Mouse (Mus musculus): ENCODE measurements around the gene Ece1. TPM values are rescaled to one million over a fixed set of nuclear protein-coding genes. Genes with fewer than 3 reads are reported as not detected.

Ece1 gene
- polyA plus RNA-seq, 1 experiment from 2014 or later, result 28.6 TPM

DNA sequence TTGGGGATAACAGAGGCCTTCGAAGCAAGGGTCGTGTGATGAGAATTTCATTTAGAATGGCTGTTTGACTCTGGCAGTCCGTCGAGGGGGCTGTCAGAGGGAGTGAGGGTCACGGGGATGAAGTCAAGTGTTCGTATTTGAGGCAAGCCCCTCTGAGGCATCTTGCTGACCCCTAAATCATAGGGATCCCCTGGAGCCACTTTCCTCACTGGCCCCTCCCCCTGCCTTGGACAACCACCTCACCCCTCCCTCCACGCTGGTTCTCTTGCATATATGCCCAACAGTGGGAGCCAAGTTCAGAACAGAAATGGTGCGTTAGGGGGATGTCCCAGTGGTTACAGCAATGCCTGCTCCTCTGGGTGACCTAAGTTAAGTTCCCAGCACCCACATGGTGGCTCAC is 49.6 kb downstream of the Ece1 start:
- H3K4me3 ChIP-seq, result no peak overlapping the region

GRCm38 (mm10) chr4:137912768-137913305 is 50.8 kb downstream of the Ece1 start:
- Histone ChIP-seq H3K27ac (peak overlapping the region; percentile 75), H3K36me3 (replicated peaks) (0 out of 2 replicates have a peak, but pooled peaks cover 6% of the 10 kb centered on the region), H3K4me3 (peak overlapping the region; percentile 62), H3K9me3 (peaks cover 4% of the 10 kb centered on the region; the same call in 1 of the 2 replicates), H3K27me3 (ENCODE audit: poor library complexity, severe bottlenecking) (peaks cover 26% of the 10 kb centered on the region), H3K4me1 (peaks cover 43% of the 10 kb centered on the region)
- no peak for DNase-seq (ENCODE audit: extremely low spot score, low spot score)
- WGBS, result 57% methylated on average over 13 of the region's 13 CpGs

More for the DNA sequence above, 49.6 kb downstream of the Ece1 start:
- WGBS, result 86% methylated on average over 8 of the region's 8 CpGs
- no peak for DNase-seq (ENCODE audit: extremely low spot score, low spot score)
- peaks cover 26% of the 10 kb centered on the region for H3K27me3 ChIP-seq (ENCODE audit: poor library complexity, severe bottlenecking)
- 0 out of 2 replicates have a peak, but pooled peaks cover 6% of the 10 kb centered on the region for H3K36me3 ChIP-seq (replicated peaks)
- H3K9me3 ChIP-seq, result peaks cover 4% of the 10 kb centered on the region; the same call in 1 of the 2 replicates
- no peak overlapping the region for H3K27ac ChIP-seq
- peaks cover 36% of the 10 kb centered on the region for H3K4me1 ChIP-seq

DNA sequence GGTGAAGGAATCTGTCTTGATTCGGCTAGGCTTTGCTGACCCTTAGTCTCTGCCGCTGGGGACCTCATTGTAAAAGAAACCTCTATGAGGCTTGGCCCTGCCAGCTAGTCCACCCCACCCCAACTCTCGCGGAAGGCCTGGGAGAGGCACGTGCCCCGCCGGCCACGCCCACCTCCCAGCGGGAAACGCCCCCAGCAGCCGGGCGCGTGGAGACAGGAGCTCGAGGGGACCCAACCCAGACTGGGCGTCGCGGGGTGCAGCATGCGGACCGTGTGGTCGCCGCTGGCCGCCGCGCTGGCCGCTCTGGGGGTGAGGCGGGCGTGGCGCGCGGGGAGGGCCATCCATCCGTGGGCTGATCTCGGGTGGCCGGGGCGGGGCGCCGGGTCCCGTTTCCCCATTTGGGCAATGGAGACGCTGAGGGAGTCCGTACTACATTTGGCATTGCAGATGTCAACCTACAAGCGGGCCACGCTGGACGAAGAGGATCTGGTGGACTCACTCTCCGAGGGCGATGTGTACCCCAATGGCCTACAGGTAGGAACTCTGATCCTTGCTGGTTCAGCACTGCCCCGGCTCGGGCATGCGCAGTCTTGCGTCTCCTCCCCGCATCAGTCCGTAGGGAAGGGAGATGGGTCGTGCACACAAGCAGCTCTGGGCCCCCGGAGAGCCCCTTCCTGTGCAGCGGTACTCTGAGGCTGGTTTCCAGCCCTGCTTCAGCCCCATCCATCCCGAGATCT is 51.5 kb downstream of the Ece1 start:
- peaks cover 4% of the 10 kb centered on the region; the same call in 1 of the 2 replicates for H3K9me3 ChIP-seq
- H3K27me3 ChIP-seq (ENCODE audit: poor library complexity, severe bottlenecking), result peaks cover 28% of the 10 kb centered on the region
- H3K27ac ChIP-seq, result peak overlapping the region; percentile 75
- peak overlapping the region; percentile 62 for H3K4me3 ChIP-seq
- peaks cover 47% of the 10 kb centered on the region for H3K4me1 ChIP-seq
- H3K36me3 ChIP-seq (replicated peaks), result 0 out of 2 replicates have a peak, but pooled peaks cover 6% of the 10 kb centered on the region
- WGBS, result 2% methylated on average over 54 of the region's 54 CpGs
- DNase-seq (ENCODE audit: extremely low spot score, low spot score), result peak; percentile 70

DNA sequence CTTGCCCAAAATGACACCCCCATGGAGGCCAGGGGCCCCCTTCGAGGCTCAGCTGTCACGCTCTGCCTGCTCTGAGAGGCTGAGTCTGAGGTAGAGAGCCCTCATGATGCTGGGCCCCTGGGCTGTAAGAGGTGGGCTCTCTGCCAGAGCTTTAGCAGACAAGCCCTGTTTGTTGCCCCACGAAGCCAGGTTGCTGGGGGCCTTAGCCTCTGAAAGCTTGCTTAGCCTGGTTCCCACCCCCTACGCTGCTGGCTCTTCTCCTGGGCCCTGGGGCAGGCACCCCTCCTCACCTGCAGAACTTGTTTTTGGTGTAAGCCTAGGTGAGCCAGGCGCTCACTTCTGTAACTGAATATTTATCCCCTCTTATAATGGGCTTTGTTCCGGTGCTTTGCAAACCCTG is 55.6 kb downstream of the Ece1 start:
- no peaks in the 10 kb centered on the region for H3K9me3 ChIP-seq
- 66% methylated on average over 6 of the region's 6 CpGs for WGBS
- H3K4me1 ChIP-seq, result peaks cover 71% of the 10 kb centered on the region
- H3K36me3 ChIP-seq (replicated peaks), result peaks cover 6% of the 10 kb centered on the region
- H3K4me3 ChIP-seq, result no peak overlapping the region
- peak overlapping the region; percentile 84 for H3K27ac ChIP-seq
- peaks cover 47% of the 10 kb centered on the region for H3K27me3 ChIP-seq (ENCODE audit: poor library complexity, severe bottlenecking)
- no peak for DNase-seq (ENCODE audit: extremely low spot score, low spot score)

DNA sequence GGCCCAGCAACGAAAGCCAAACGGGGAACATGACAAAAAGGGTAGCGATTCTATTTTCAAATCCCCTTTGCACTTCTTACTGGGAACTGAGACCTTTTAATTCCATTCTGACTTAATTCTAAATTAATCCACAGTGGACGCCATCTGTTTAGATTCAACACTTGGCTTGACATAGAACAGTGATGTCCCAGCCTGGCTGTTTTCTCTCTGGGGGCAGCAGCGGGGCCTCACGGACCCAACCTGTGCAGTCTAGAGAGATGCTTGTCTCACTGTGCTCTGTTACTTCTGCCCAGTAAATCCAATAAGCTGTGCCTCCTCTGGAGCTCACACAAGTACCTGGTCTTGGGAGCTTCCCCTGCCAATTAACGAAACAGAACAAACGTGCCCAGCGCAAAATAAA is 56.5 kb downstream of the Ece1 start:
- Histone ChIP-seq H3K9me3 (no peaks in the 10 kb centered on the region), H3K4me3 (no peak overlapping the region), H3K4me1 (peaks cover 62% of the 10 kb centered on the region), H3K36me3 (replicated peaks) (peaks cover 12% of the 10 kb centered on the region), H3K27ac (peak overlapping the region; percentile 84), H3K27me3 (ENCODE audit: poor library complexity, severe bottlenecking) (peaks cover 47% of the 10 kb centered on the region)
- 73% methylated on average over 9 of the region's 9 CpGs for WGBS
- no peak for DNase-seq (ENCODE audit: extremely low spot score, low spot score)

DNA sequence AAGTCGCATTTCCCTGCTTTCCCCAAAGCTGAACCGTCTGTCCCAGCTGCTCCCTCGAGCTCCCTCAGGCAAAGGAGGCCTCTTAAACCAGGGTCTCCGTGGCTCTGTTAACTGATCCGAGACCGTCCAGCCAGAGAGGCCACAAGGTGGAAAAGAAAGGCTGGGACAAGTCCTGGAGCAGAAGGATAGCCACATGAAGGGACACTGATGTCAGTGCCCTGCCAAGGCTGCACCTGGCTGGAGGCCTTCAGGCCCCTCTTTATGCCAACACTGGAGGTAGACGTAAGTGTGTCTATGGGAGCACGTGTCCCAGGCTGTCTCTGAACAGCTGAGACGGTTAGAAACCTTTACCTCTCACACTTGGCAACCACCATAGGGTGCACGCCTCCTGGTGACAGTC is 57.1 kb downstream of the Ece1 start:
- DNase-seq (ENCODE audit: extremely low spot score, low spot score), result no peak
- Histone ChIP-seq H3K27me3 (ENCODE audit: poor library complexity, severe bottlenecking) (peaks cover 47% of the 10 kb centered on the region), H3K9me3 (no peaks in the 10 kb centered on the region), H3K4me3 (no peak overlapping the region), H3K36me3 (replicated peaks) (peaks cover 17% of the 10 kb centered on the region), H3K4me1 (peaks cover 57% of the 10 kb centered on the region), H3K27ac (peak overlapping the region; percentile 84)
- WGBS, result 59% methylated on average over 10 of the region's 10 CpGs

DNA sequence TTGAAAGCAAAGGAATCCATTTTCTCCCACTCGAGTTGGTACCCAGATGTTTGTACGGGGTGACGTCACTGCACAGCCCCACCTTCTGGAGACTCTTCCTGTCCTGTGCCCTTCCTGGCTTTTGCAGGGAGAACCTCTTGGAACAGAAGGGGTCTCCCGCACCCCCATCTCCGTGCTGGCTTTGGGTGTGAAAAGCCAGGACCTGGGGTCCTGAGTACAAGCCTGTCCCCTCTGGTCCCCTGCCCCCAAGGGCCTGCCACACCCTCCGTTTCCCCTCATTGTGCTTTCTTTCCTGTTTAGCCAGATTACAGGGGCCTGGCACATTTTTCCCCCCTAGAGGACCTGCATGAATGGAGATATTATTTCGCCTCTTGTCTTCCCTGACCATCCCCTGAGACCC is 58.0 kb downstream of the Ece1 start:
- H3K4me1 ChIP-seq, result peaks cover 52% of the 10 kb centered on the region
- H3K27me3 ChIP-seq (ENCODE audit: poor library complexity, severe bottlenecking), result peaks cover 39% of the 10 kb centered on the region
- H3K9me3 ChIP-seq, result no peaks in the 10 kb centered on the region
- DNase-seq (ENCODE audit: extremely low spot score, low spot score), result no peak
- peak overlapping the region; percentile 30; the same call in 1 of the 2 replicates for H3K4me3 ChIP-seq
- H3K36me3 ChIP-seq (replicated peaks), result peaks cover 19% of the 10 kb centered on the region
- H3K27ac ChIP-seq, result peak overlapping the region; percentile 84
- 35% methylated on average over 7 of the region's 7 CpGs for WGBS

GRCm38 (mm10) chr4:137920500-137920961 is 58.5 kb downstream of the Ece1 start:
- Histone ChIP-seq H3K27ac (peak overlapping the region; percentile 84), H3K9me3 (no peaks in the 10 kb centered on the region), H3K27me3 (ENCODE audit: poor library complexity, severe bottlenecking) (peaks cover 34% of the 10 kb centered on the region), H3K4me1 (peaks cover 52% of the 10 kb centered on the region), H3K36me3 (replicated peaks) (peaks cover 19% of the 10 kb centered on the region), H3K4me3 (peak overlapping the region; percentile 30)
- WGBS, result 6% methylated on average over 10 of the region's 10 CpGs
- peak; percentile 42 for DNase-seq (ENCODE audit: extremely low spot score, low spot score)

GRCm38 (mm10) chr4:137921510-137921909 is 59.5 kb downstream of the Ece1 start:
- 93% methylated on average over 11 of the region's 11 CpGs for WGBS
- H3K27me3 ChIP-seq (ENCODE audit: poor library complexity, severe bottlenecking), result peaks cover 41% of the 10 kb centered on the region
- H3K4me3 ChIP-seq, result peak overlapping the region; percentile 30; the same call in 1 of the 2 replicates
- H3K36me3 ChIP-seq (replicated peaks), result peaks cover 24% of the 10 kb centered on the region
- H3K4me1 ChIP-seq, result peaks cover 52% of the 10 kb centered on the region
- no peak for DNase-seq (ENCODE audit: extremely low spot score, low spot score)
- no peaks in the 10 kb centered on the region for H3K9me3 ChIP-seq
- H3K27ac ChIP-seq, result peak overlapping the region; percentile 42; the same call in 1 of the 2 replicates

- H3K36me3 ChIP-seq (replicated peaks), result peaks cover 39% of the 10 kb centered on the region
- no peak for DNase-seq (ENCODE audit: extremely low spot score, low spot score)
- H3K4me3 ChIP-seq, result no peak overlapping the region
- H3K9me3 ChIP-seq, result no peaks in the 10 kb centered on the region
- no peak overlapping the region for H3K27ac ChIP-seq
- H3K27me3 ChIP-seq (ENCODE audit: poor library complexity, severe bottlenecking), result peaks cover 56% of the 10 kb centered on the region
- WGBS, result 92% methylated on average over 15 of the region's 15 CpGs
- H3K4me1 ChIP-seq, result peaks cover 49% of the 10 kb centered on the region
Measured at GRCm38 (mm10) chr4:137923052-137923451, 61.0 kb downstream of the Ece1 start.

- WGBS, result 84% methylated on average over 4 of the region's 4 CpGs
- H3K27ac ChIP-seq, result no peak overlapping the region
- DNase-seq (ENCODE audit: extremely low spot score, low spot score), result no peak
- H3K9me3 ChIP-seq, result no peaks in the 10 kb centered on the region
- H3K4me3 ChIP-seq, result no peak overlapping the region
- peaks cover 47% of the 10 kb centered on the region for H3K4me1 ChIP-seq
- peaks cover 63% of the 10 kb centered on the region for H3K27me3 ChIP-seq (ENCODE audit: poor library complexity, severe bottlenecking)
- H3K36me3 ChIP-seq (replicated peaks), result peaks cover 53% of the 10 kb centered on the region
Measured at GRCm38 (mm10) chr4:137925176-137925575, 63.1 kb downstream of the Ece1 start.

- H3K27ac ChIP-seq, result peak overlapping the region; percentile 16; the same call in 1 of the 2 replicates
- peaks cover 58% of the 10 kb centered on the region for H3K27me3 ChIP-seq (ENCODE audit: poor library complexity, severe bottlenecking)
- H3K4me1 ChIP-seq, result peaks cover 47% of the 10 kb centered on the region
- 93% methylated on average over 14 of the region's 14 CpGs for WGBS
- no peak overlapping the region for H3K4me3 ChIP-seq
- no peak for DNase-seq (ENCODE audit: extremely low spot score, low spot score)
- no peaks in the 10 kb centered on the region for H3K9me3 ChIP-seq
- peaks cover 53% of the 10 kb centered on the region for H3K36me3 ChIP-seq (replicated peaks)
Measured at GRCm38 (mm10) chr4:137926161-137926560, 64.1 kb downstream of the Ece1 start.

GRCm38 (mm10) chr4:137927136-137927535 is 65.1 kb downstream of the Ece1 start:
- no peak for DNase-seq (ENCODE audit: extremely low spot score, low spot score)
- Histone ChIP-seq H3K4me1 (peaks cover 48% of the 10 kb centered on the region), H3K4me3 (no peak overlapping the region), H3K36me3 (replicated peaks) (peaks cover 48% of the 10 kb centered on the region), H3K27me3 (ENCODE audit: poor library complexity, severe bottlenecking) (peaks cover 51% of the 10 kb centered on the region), H3K9me3 (no peaks in the 10 kb centered on the region), H3K27ac (no peak overlapping the region)
- WGBS, result 87% methylated on average over 7 of the region's 7 CpGs

Data from forebrain, embryonic 10.5 days (tissue).